Mouse (Mus musculus): ENCODE measurements around the gene Tmem163.

DNA sequence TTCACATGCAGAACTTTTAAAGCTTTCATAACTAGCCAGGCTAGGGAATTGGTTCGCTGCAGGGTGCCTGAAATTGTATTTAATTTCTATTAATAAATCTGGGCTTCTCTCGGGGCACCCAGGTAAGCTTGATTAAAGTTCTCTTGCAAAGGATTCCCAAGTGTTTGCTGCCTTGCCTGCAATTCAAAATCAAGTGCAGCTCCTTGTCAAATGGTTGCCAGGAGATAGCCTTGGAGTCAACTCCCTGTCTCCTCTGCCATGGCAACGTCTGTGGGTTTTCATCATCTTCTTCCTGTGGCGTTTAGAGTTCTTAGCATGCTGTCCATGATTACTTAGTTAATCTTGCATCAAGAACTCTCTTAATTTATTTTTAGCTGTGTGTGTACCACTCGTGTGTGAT is 26.9 kb upstream of the Tmem163 start:
- TF ChIP-seq CTCF (IDR thresholded peaks at IDR 0.05; ENCODE audit: insufficient read depth, low read length) (no peak), POLR2A (IDR thresholded peaks at IDR 0.05; ENCODE audit: borderline replicate concordance, extremely low read depth, low read depth, low read length) (no peak)
